Mouse (Mus musculus): ENCODE measurements around the gene Stap1.

- TF ChIP-seq CTCF (IDR thresholded peaks at IDR 0.05; ENCODE audit: low read depth) (no peak), EP300 (IDR thresholded peaks at IDR 0.05; ENCODE audit: low read depth) (no peak)
Observed at GRCm38 (mm10) chr5:86113997-86114396, 42.5 kb downstream of the Stap1 start.

Measured in liver, embryonic 14.5 days (tissue).